Mouse (Mus musculus) lung, adult 2 months (tissue): ENCODE results near the gene Itk.

Experiments
- CTCF ChIP-seq: fragments of 200-500 bp; IDR thresholded peaks from 2 replicates; pipeline ENCODE4 v1.5.1; 2011; ENCODE audit warnings: mild to moderate bottlenecking, low read length, control low read depth; ENCODE audit not compliant: insufficient read depth
- POLR2A ChIP-seq: fragments of 200-500 bp; IDR thresholded peaks from 2 replicates; pipeline ENCODE4 v1.6.1; 2011; ENCODE audit warnings: low read depth, mild to moderate bottlenecking, control low read depth, low read length, borderline replicate concordance; ENCODE audit errors: extremely low read depth

GRCm38 (mm10) chr11:46421086-46421888 lies 32.0 kb upstream of the Itk start:
- TF ChIP-seq CTCF (no peak), POLR2A (no peak)
